Mouse (Mus musculus) forebrain, embryonic 12.5 days (tissue): ENCODE results near the gene Slc7a11. TPM values are rescaled to one million over a fixed set of nuclear protein-coding genes. Genes with fewer than 3 reads are reported as not detected.

Source experiments
- ATAC-seq: fragments of 200-750 bp; cut with Nextera tagmentation; 2 replicates; pipeline ENCODE4 v1.8.0; 2017; ENCODE audit warnings: moderate TSS enrichment; ENCODE audit not compliant: low FRiP score
- H3K27ac ChIP-seq: fragments of 300-500 bp; sonication (generic); 2 replicates; pipeline ENCODE4 v1.5.1; 2016; ENCODE audit warnings: mild to moderate bottlenecking
- H3K27me3 ChIP-seq: fragments of 300-500 bp; sonication (generic); 2 replicates; pipeline ENCODE4 v1.6.1; 2016; ENCODE audit warnings: mild to moderate bottlenecking
- H3K36me3 ChIP-seq: fragments of 300-500 bp; sonication (generic); replicated peaks from 2 replicates; pipeline ENCODE4 v1.6.1; 2016; ENCODE audit warnings: mild to moderate bottlenecking
- H3K4me1 ChIP-seq: fragments of 300-500 bp; sonication (generic); 2 replicates; pipeline ENCODE4 v1.6.1; 2016
- H3K4me2 ChIP-seq: fragments of 300-500 bp; sonication (generic); 2 replicates; pipeline ENCODE4 v1.6.1; 2016; ENCODE audit warnings: mild to moderate bottlenecking, moderate library complexity
- H3K4me3 ChIP-seq: fragments of 300-500 bp; sonication (generic); replicated peaks from 2 replicates; pipeline ENCODE4 v1.5.1; 2016; ENCODE audit warnings: mild to moderate bottlenecking
- H3K9ac ChIP-seq: fragments of 300-500 bp; sonication (generic); 2 replicates; pipeline ENCODE4 v1.6.1; 2016; ENCODE audit warnings: mild to moderate bottlenecking
- H3K9me3 ChIP-seq: fragments of 300-500 bp; sonication (generic); 2 replicates; pipeline ENCODE4 v1.6.1; 2016
- WGBS: fragments of 180-500 bp; shearing (Covaris S2); methylation state at CpG from one replicate; pipeline ENCODE4 v1.1.7; 2016; 5-methylcytosine and 5-hydroxymethylcytosine counted together
- polyA plus RNA-seq: library from polyadenylated mRNA; unstranded; fragments of >200 nt; fragmentation: Nextera tagmentation; extraction: Ambion mirVana; gene quantifications from 2 replicates; pipeline ENCODE4 v1.2.1, GENCODE M21; 2016

The Slc7a11 gene
- polyA plus RNA-seq, 1 experiment from 2014 or later = 2.3 TPM

GRCm38 (mm10) chr3:49842971-49843370 is 600.4 kb downstream of the Slc7a11 start:
- H3K9ac ChIP-seq = no peak overlapping the region

More at GRCm38 (mm10) chr3:49842971-49843370, 600.4 kb downstream of the Slc7a11 start:
- H3K4me1 ChIP-seq = no peaks in the 10 kb centered on the region
- no peaks in the 10 kb centered on the region for H3K9me3 ChIP-seq
- no peak overlapping the region for H3K27ac ChIP-seq
- whole genome bisulfite sequencing = 90% methylated on average over 3 of the region's 3 CpGs
- no peaks in the 10 kb centered on the region for H3K36me3 ChIP-seq
- no peak overlapping the region for H3K4me2 ChIP-seq
- no peak for ATAC-seq
- H3K4me3 ChIP-seq = no peak overlapping the region
- no peaks in the 10 kb centered on the region for H3K27me3 ChIP-seq
